Mouse (Mus musculus): Measurements from ENCODE around the gene Rasa2.

The Rasa2 gene

GRCm38 (mm10) chr9:96506011-96506498 is 125.4 kb downstream of the Rasa2 start:
- in situ Hi-C loops (cut with MboI; ENCODE audit: low pct_unique_long_range_greater_than_20kb in 1 of 2, low sequenced_read_pairs in 2 of 2, unreplicated experiment in 1 of 2), result no loop called here

- in situ Hi-C loops (cut with MboI; ENCODE audit: low pct_unique_long_range_greater_than_20kb in 1 of 2, low sequenced_read_pairs in 2 of 2, unreplicated experiment in 1 of 2), result no loop called here
Measured at GRCm38 (mm10) chr9:96505156-96505555, 126.3 kb downstream of the Rasa2 start.

- in situ Hi-C loops (cut with MboI; ENCODE audit: low pct_unique_long_range_greater_than_20kb in 1 of 2, low sequenced_read_pairs in 2 of 2, unreplicated experiment in 1 of 2), result no loop called here
Measured at GRCm38 (mm10) chr9:96504116-96504895, 127.1 kb downstream of the Rasa2 start.

- in situ Hi-C loops (cut with MboI; ENCODE audit: low pct_unique_long_range_greater_than_20kb in 1 of 2, low sequenced_read_pairs in 2 of 2, unreplicated experiment in 1 of 2), result no loop called here
Measured at GRCm38 (mm10) chr9:96502856-96503610, 128.4 kb downstream of the Rasa2 start.

- in situ Hi-C loops (cut with MboI; ENCODE audit: low pct_unique_long_range_greater_than_20kb in 1 of 2, low sequenced_read_pairs in 2 of 2, unreplicated experiment in 1 of 2), result no loop called here
Measured at GRCm38 (mm10) chr9:96501217-96501616, 130.2 kb downstream of the Rasa2 start.

GRCm38 (mm10) chr9:96493212-96493611 is 138.2 kb downstream of the Rasa2 start:
- in situ Hi-C loops (cut with MboI; ENCODE audit: low pct_unique_long_range_greater_than_20kb in 1 of 2, low sequenced_read_pairs in 2 of 2, unreplicated experiment in 1 of 2), result no loop called here

- in situ Hi-C loops (cut with MboI; ENCODE audit: low pct_unique_long_range_greater_than_20kb in 1 of 2, low sequenced_read_pairs in 2 of 2, unreplicated experiment in 1 of 2), result no loop called here
Measured at GRCm38 (mm10) chr9:96491810-96492209, 139.6 kb downstream of the Rasa2 start.

Data from mouse embryonic stem cell (cell line).